Mouse (Mus musculus) testis, adult 2 months (tissue): ENCODE data around the gene Kcne1l. TPM values are rescaled to one million over a fixed set of nuclear protein-coding genes. Genes with fewer than 3 reads are reported as not detected.
A peak's percentile ranks its signal among the peaks of the same experiment; 100 is the strongest.

Experiments used
- H3K27ac ChIP-seq: fragments of 200-500 bp; 2 replicates; pipeline ENCODE4 v1.5.1; 2012; ENCODE audit warnings: low read depth, low read length; ENCODE audit not compliant: control insufficient read depth, insufficient read depth
- H3K27me3 ChIP-seq: fragments of 200-500 bp; 2 replicates; pipeline ENCODE4 v1.6.1; 2012; ENCODE audit warnings: mild to moderate bottlenecking, low read length, moderate library complexity; ENCODE audit not compliant: control insufficient read depth, insufficient read depth
- H3K36me3 ChIP-seq: fragments of 200-500 bp; 2 replicates; pipeline ENCODE4 v1.6.1; 2012; ENCODE audit warnings: mild to moderate bottlenecking, low read length; ENCODE audit not compliant: control insufficient read depth, insufficient read depth
- H3K4me1 ChIP-seq: fragments of 200-500 bp; 2 replicates; pipeline ENCODE4 v1.6.1; 2012; ENCODE audit warnings: low read length; ENCODE audit not compliant: control insufficient read depth, insufficient read depth
- H3K4me3 ChIP-seq: fragments of 200-500 bp; 2 replicates; pipeline ENCODE4 v1.5.1; 2012; ENCODE audit warnings: low read depth, mild to moderate bottlenecking, low read length, moderate library complexity, mixed read lengths; ENCODE audit not compliant: control insufficient read depth
- CTCF ChIP-seq: fragments of 200-500 bp; IDR thresholded peaks from 2 replicates; pipeline ENCODE4 v1.5.1; 2012; ENCODE audit warnings: low read depth, mild to moderate bottlenecking, inconsistent platforms, low read length, moderate library complexity; ENCODE audit not compliant: control insufficient read depth, insufficient read depth, insufficient replicate concordance
- POLR2A ChIP-seq: fragments of 200-500 bp; IDR thresholded peaks from 2 replicates; pipeline ENCODE4 v1.6.1; 2012; ENCODE audit warnings: low read depth, mild to moderate bottlenecking, inconsistent platforms, low read length, moderate library complexity; ENCODE audit not compliant: control insufficient read depth
- polyA plus RNA-seq: library from polyadenylated mRNA; depleted of rRNA; stranded (reverse); fragments of >200 nt; gene quantifications from 2 replicates; pipeline ENCODE4 v1.2.3, GENCODE M21; 2012; rRNA removed

Kcne1l gene
- polyA plus RNA-seq: 0.10 TPM in 1 of 2 replicates, not detected in the other

- Histone ChIP-seq H3K36me3 (no peaks in the 10 kb centered on the region), H3K4me3 (peak within 1 kb of the TSS; percentile 65), H3K27ac (peak within 1 kb of the TSS; percentile 55), H3K4me1 (peaks cover 5% of the 10 kb centered on the region), H3K27me3 (no peaks in the 10 kb centered on the region)
- TF ChIP-seq CTCF: no peak
- no peak for TF ChIP-seq POLR2A
Observed at GRCm38 (mm10) chrX:142305869-142306581, at the start of gene Kcne1l. TSS of gene Kcne1l (minus strand) at chrX:142306294.

GRCm38 (mm10) chrX:142336207-142336606 lies 30.1 kb upstream of the Kcne1l start:
- Histone ChIP-seq H3K36me3 (no peaks in the 10 kb centered on the region), H3K4me1 (no peaks in the 10 kb centered on the region), H3K27ac (no peak overlapping the region), H3K4me3 (no peak overlapping the region), H3K27me3 (no peaks in the 10 kb centered on the region)
- TF ChIP-seq CTCF: no peak
- no peak for TF ChIP-seq POLR2A

GRCm38 (mm10) chrX:142335502-142335901 lies 29.4 kb upstream of the Kcne1l start:
- TF ChIP-seq CTCF (no peak), POLR2A (no peak)
- Histone ChIP-seq H3K27ac (no peak overlapping the region), H3K4me1 (no peaks in the 10 kb centered on the region), H3K27me3 (no peaks in the 10 kb centered on the region), H3K4me3 (no peak overlapping the region), H3K36me3 (no peaks in the 10 kb centered on the region)

- no peak overlapping the region for H3K4me3 ChIP-seq
- TF ChIP-seq POLR2A: no peak
- no peak for TF ChIP-seq CTCF
- no peaks in the 10 kb centered on the region for H3K4me1 ChIP-seq
- no peaks in the 10 kb centered on the region for H3K36me3 ChIP-seq
- H3K27ac ChIP-seq: no peak overlapping the region
- no peaks in the 10 kb centered on the region for H3K27me3 ChIP-seq
Observed at GRCm38 (mm10) chrX:142325760-142326159, 19.7 kb upstream of the Kcne1l start.

- H3K4me3 ChIP-seq: no peak overlapping the region
- H3K4me1 ChIP-seq: peaks cover 3% of the 10 kb centered on the region
- no peaks in the 10 kb centered on the region for H3K27me3 ChIP-seq
- no peaks in the 10 kb centered on the region for H3K36me3 ChIP-seq
- H3K27ac ChIP-seq: no peak overlapping the region
- TF ChIP-seq CTCF (no peak), POLR2A (no peak)
Observed at GRCm38 (mm10) chrX:142316106-142316505, 10.0 kb upstream of the Kcne1l start.

GRCm38 (mm10) chrX:142315270-142315669 lies 9.2 kb upstream of the Kcne1l start:
- no peaks in the 10 kb centered on the region for H3K36me3 ChIP-seq
- H3K27ac ChIP-seq: peak overlapping the region; percentile 44; the same call in 1 of the 2 replicates
- TF ChIP-seq POLR2A: no peak
- no peak for TF ChIP-seq CTCF
- peak overlapping the region; percentile 55 for H3K4me3 ChIP-seq
- no peaks in the 10 kb centered on the region for H3K27me3 ChIP-seq
- H3K4me1 ChIP-seq: peaks cover 3% of the 10 kb centered on the region

GRCm38 (mm10) chrX:142314307-142315024 lies 8.4 kb upstream of the Kcne1l start:
- Histone ChIP-seq H3K27me3 (no peaks in the 10 kb centered on the region), H3K36me3 (no peaks in the 10 kb centered on the region), H3K4me3 (peak overlapping the region; percentile 58), H3K4me1 (peaks cover 3% of the 10 kb centered on the region), H3K27ac (peak overlapping the region; percentile 53)
- TF ChIP-seq CTCF (peak; percentile 47; the same call in 1 of the 2 replicates), POLR2A (no peak)
